Mouse (Mus musculus): ENCODE results near the gene Mlph. TPM values are rescaled to one million over a fixed set of nuclear protein-coding genes. Genes with fewer than 3 reads are reported as not detected.

Gene Mlph
- total RNA-seq, 1 experiment = 0.36 TPM

DNA sequence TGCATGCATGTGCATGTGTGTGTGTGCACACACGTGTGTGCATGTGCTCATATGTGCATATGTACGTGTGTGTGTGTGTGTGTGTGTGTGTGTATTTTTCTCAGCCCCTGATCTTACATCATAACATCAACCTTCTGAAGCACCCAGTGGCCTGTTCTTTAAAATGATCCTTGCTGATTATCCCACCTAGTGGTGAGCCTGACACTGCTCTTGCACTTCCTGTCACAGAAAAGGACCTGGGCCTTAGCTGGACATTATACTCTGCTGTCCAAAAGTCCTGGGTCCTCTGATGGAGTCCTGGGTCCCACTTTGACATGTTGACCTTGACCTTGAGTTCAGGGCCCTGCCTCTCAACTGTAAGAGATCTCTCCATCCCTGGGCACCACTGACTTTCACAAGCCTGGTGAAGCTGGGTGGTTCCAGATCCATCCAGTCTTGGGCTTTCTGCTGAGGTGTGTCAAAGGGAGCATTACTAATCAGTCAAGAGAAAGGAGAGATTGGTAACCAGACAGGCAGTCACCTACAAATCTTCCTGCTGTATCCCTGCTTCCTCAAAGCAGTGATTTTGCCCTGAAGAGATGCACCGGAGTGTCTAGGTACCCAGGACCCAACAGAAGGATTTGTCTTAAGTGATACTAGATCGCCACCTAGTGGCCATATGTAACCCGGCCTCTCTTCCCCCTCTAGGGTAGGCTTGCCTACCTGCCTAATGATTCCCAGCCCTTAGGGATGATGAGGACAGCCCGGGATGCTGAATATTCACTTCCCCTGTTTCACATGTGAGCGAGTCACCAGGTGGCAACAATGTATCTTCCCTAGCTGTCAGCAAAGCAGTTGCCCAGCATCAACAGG lies 41.6 kb downstream of the Mlph start:
- in situ Hi-C loops (cut with MboI; ENCODE audit: low sequenced_read_pairs in 2 of 2, unreplicated experiment in 2 of 2) = loop anchor here (5.0 to 25.0 kb wide), 2 partner anchors 309 to 319 kb away; no protein-coding TSS in a partner anchor
- TF ChIP-seq ZNF384 (IDR thresholded peaks at IDR 0.05; ENCODE audit: low read depth, low read length) = no peak
- TF ChIP-seq ZC3H11A (IDR thresholded peaks at IDR 0.05; ENCODE audit: borderline replicate concordance, low read depth, low read length) = peak; percentile 86; the same call in 1 of the 2 replicates

DNA sequence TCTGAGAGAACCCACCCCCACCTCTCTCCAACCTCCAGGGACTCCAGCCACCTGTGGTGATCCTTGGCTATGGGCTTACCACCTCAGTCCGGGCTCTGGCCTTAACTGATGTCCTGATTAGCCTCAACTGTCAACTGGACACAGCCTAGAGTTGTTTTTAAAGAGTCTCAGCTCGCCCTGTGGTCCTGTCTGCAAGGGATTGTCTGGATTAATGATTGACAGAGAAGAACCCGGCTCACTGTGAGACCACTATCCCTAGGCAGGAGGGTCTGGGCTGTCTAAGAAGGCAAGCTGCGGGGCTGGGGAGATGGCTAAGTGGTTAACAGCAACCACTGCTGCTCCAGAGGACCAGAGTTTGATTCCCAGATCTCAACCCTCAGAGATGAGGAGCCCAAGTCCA lies 47.6 kb downstream of the Mlph start:
- Histone ChIP-seq H3K4me3 (ENCODE audit: insufficient read depth in 1 of 2, low read depth in 1 of 2, low read length in 2 of 2, poor library complexity in 1 of 2, severe bottlenecking in 1 of 2) (no peak overlapping the region), H3K27ac (ENCODE audit: insufficient read depth, low read depth, low read length, poor library complexity, severe bottlenecking) (no peak overlapping the region), H3K9ac (ENCODE audit: insufficient read depth, low read depth, low read length, poor library complexity, severe bottlenecking) (no peak overlapping the region), H3K36me3 (ENCODE audit: control insufficient read depth, insufficient read depth, low read length, poor library complexity, severe bottlenecking) (no peaks in the 10 kb centered on the region), H3K4me1 (ENCODE audit: control insufficient read depth in 2 of 2, insufficient read depth in 2 of 2, low read length in 2 of 2, poor library complexity in 1 of 2) (no peaks in the 10 kb centered on the region), H3K9me3 (ENCODE audit: control insufficient read depth, insufficient read depth, low read depth, low read length) (no peaks in the 10 kb centered on the region)
- no peak for DNase-seq (ENCODE audit: low read depth, low spot score)
- in situ Hi-C loops (cut with MboI; ENCODE audit: low sequenced_read_pairs in 2 of 2, unreplicated experiment in 2 of 2) = loop anchor here in 1 of 2 experiments (25.0 kb wide), 1 partner anchor 325 kb away; no protein-coding TSS in a partner anchor
- no peak for TF ChIP-seq ZC3H11A (IDR thresholded peaks at IDR 0.05; ENCODE audit: borderline replicate concordance, low read depth, low read length)
- TF ChIP-seq CHD2 (IDR thresholded peaks at IDR 0.05; ENCODE audit: low read depth, low read length) = no peak
- TF ChIP-seq ZNF384 (IDR thresholded peaks at IDR 0.05; ENCODE audit: low read depth, low read length) = no peak
- TF ChIP-seq HCFC1 (IDR thresholded peaks at IDR 0.05; ENCODE audit: borderline replicate concordance, insufficient read depth, low read length) = no peak
- no peak for TF ChIP-seq MAFK (IDR thresholded peaks at IDR 0.05; ENCODE audit: insufficient read depth, low read depth, low read length)

More for the DNA sequence above, 41.6 kb downstream of the Mlph start:
- H3K4me1 ChIP-seq (ENCODE audit: control insufficient read depth in 2 of 2, insufficient read depth in 2 of 2, low read length in 2 of 2, poor library complexity in 1 of 2) = no peaks in the 10 kb centered on the region
- DNase-seq (ENCODE audit: low read depth, low spot score) = peak; percentile 54
- H3K36me3 ChIP-seq (ENCODE audit: control insufficient read depth, insufficient read depth, low read length, poor library complexity, severe bottlenecking) = no peaks in the 10 kb centered on the region
- H3K9ac ChIP-seq (ENCODE audit: insufficient read depth, low read depth, low read length, poor library complexity, severe bottlenecking) = no peak overlapping the region
- no peaks in the 10 kb centered on the region for H3K9me3 ChIP-seq (ENCODE audit: control insufficient read depth, insufficient read depth, low read depth, low read length)
- no peak overlapping the region for H3K27ac ChIP-seq (ENCODE audit: insufficient read depth, low read depth, low read length, poor library complexity, severe bottlenecking)
- no peak overlapping the region for H3K4me3 ChIP-seq (ENCODE audit: insufficient read depth in 1 of 2, low read depth in 1 of 2, low read length in 2 of 2, poor library complexity in 1 of 2, severe bottlenecking in 1 of 2)

DNA sequence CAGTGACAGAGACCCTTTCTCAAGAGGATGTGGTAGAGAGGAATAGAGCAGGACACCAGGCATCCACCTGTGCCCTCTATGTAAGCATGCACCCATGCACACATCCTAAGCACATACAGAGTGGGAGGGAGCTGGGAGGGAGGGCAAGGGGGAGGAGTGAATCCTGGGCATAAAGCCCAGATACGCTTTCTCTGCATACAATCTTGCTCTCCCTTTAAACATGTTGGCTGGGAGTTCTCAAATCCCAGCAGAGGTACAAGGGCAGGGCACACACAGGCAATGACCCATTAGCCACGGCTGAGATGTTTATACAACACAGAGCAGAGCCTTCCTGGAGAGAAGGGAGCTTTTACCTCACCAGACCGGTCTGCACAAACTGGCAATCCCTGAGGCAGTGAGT lies 48.1 kb downstream of the Mlph start:
- TF ChIP-seq HCFC1 (IDR thresholded peaks at IDR 0.05; ENCODE audit: borderline replicate concordance, insufficient read depth, low read length) = no peak
- no peak for TF ChIP-seq ZC3H11A (IDR thresholded peaks at IDR 0.05; ENCODE audit: borderline replicate concordance, low read depth, low read length)
- no peak for TF ChIP-seq ZNF384 (IDR thresholded peaks at IDR 0.05; ENCODE audit: low read depth, low read length)
- no peaks in the 10 kb centered on the region for H3K4me1 ChIP-seq (ENCODE audit: control insufficient read depth in 2 of 2, insufficient read depth in 2 of 2, low read length in 2 of 2, poor library complexity in 1 of 2)
- no peaks in the 10 kb centered on the region for H3K36me3 ChIP-seq (ENCODE audit: control insufficient read depth, insufficient read depth, low read length, poor library complexity, severe bottlenecking)
- no peaks in the 10 kb centered on the region for H3K9me3 ChIP-seq (ENCODE audit: control insufficient read depth, insufficient read depth, low read depth, low read length)
- no peak overlapping the region for H3K27ac ChIP-seq (ENCODE audit: insufficient read depth, low read depth, low read length, poor library complexity, severe bottlenecking)
- in situ Hi-C loops (cut with MboI; ENCODE audit: low sequenced_read_pairs in 2 of 2, unreplicated experiment in 2 of 2) = loop anchor here in 1 of 2 experiments (25.0 kb wide), 1 partner anchor 326 kb away; no protein-coding TSS in a partner anchor
- no peak overlapping the region for H3K4me3 ChIP-seq (ENCODE audit: insufficient read depth in 1 of 2, low read depth in 1 of 2, low read length in 2 of 2, poor library complexity in 1 of 2, severe bottlenecking in 1 of 2)
- DNase-seq (ENCODE audit: low read depth, low spot score) = no peak
- H3K9ac ChIP-seq (ENCODE audit: insufficient read depth, low read depth, low read length, poor library complexity, severe bottlenecking) = no peak overlapping the region

GRCm38 (mm10) chr1:90967583-90967982 lies 52.7 kb downstream of the Mlph start:
- Histone ChIP-seq H3K9me3 (ENCODE audit: control insufficient read depth, insufficient read depth, low read depth, low read length) (no peaks in the 10 kb centered on the region), H3K27ac (ENCODE audit: insufficient read depth, low read depth, low read length, poor library complexity, severe bottlenecking) (no peak overlapping the region), H3K9ac (ENCODE audit: insufficient read depth, low read depth, low read length, poor library complexity, severe bottlenecking) (no peak overlapping the region), H3K36me3 (ENCODE audit: control insufficient read depth, insufficient read depth, low read length, poor library complexity, severe bottlenecking) (no peaks in the 10 kb centered on the region), H3K4me1 (ENCODE audit: control insufficient read depth in 2 of 2, insufficient read depth in 2 of 2, low read length in 2 of 2, poor library complexity in 1 of 2) (peaks cover 0 to 5% of the 10 kb centered on the region in 2 experiments; a peak in 1 of 4 replicates), H3K4me3 (ENCODE audit: insufficient read depth in 1 of 2, low read depth in 1 of 2, low read length in 2 of 2, poor library complexity in 1 of 2, severe bottlenecking in 1 of 2) (no peak overlapping the region)
- TF ChIP-seq MAFK (IDR thresholded peaks at IDR 0.05; ENCODE audit: insufficient read depth, low read depth, low read length) (no peak), CHD2 (IDR thresholded peaks at IDR 0.05; ENCODE audit: low read depth, low read length) (no peak), HCFC1 (IDR thresholded peaks at IDR 0.05; ENCODE audit: borderline replicate concordance, insufficient read depth, low read length) (no peak), ZNF384 (IDR thresholded peaks at IDR 0.05; ENCODE audit: low read depth, low read length) (no peak), ZC3H11A (IDR thresholded peaks at IDR 0.05; ENCODE audit: borderline replicate concordance, low read depth, low read length) (no peak)
- in situ Hi-C loops (cut with MboI; ENCODE audit: low sequenced_read_pairs in 2 of 2, unreplicated experiment in 2 of 2) = loop anchor here in 1 of 2 experiments (25.0 kb wide), 1 partner anchor 330 kb away; no protein-coding TSS in a partner anchor
- DNase-seq (ENCODE audit: low read depth, low spot score) = no peak
